Mouse (Mus musculus) E14TG2a.4 (cell line): Measurements from ENCODE around the gene Cd81.

Experiments
- H3K27me3 ChIP-seq: 2 replicates; pipeline ENCODE4 v1.6.1; 2014; ENCODE audit warnings: low read length, control low read depth; ENCODE audit not compliant: insufficient read depth
- H3K36me3 ChIP-seq: 2 replicates; pipeline ENCODE4 v1.6.1; 2014; ENCODE audit warnings: low read length, control low read depth; ENCODE audit not compliant: insufficient read depth
- H3K4me1 ChIP-seq: replicated peaks from 2 replicates; pipeline ENCODE4 v1.6.1; 2014; ENCODE audit warnings: low read depth, low read length, control low read depth
- H3K4me3 ChIP-seq: replicated peaks from 2 replicates; pipeline ENCODE4 v1.5.1; 2014; ENCODE audit warnings: mild to moderate bottlenecking, low read length
- H3K9me3 ChIP-seq: 2 replicates; pipeline ENCODE4 v1.6.1; 2014; ENCODE audit warnings: low read length, control low read depth
- CTCF ChIP-seq: conservative IDR thresholded peaks from 2 replicates; pipeline ENCODE4 v1.5.1; 2014; ENCODE audit warnings: low read length
- NANOG ChIP-seq: IDR thresholded peaks from 2 replicates; pipeline ENCODE4 v1.6.1; 2014; ENCODE audit warnings: borderline replicate concordance, low read length, mixed read lengths
- POU5F1 ChIP-seq: IDR thresholded peaks from 2 replicates; pipeline ENCODE4 v1.6.1; 2014; ENCODE audit warnings: low read length, borderline replicate concordance

Cd81 gene

GRCm38 (mm10) chr7:143052626-143053007, at the start of gene Cd81:
TSS of gene Cd81 (plus strand) at chr7:143052739.
- TF ChIP-seq POU5F1: no peak
- no peak for TF ChIP-seq CTCF
- no peak for TF ChIP-seq NANOG
- Histone ChIP-seq H3K4me3 (peak within 1 kb of the TSS; percentile 99), H3K4me1 (peaks cover 65% of the 10 kb centered on the region), H3K27me3 (no peaks in the 10 kb centered on the region), H3K9me3 (peaks cover 4% of the 10 kb centered on the region; the same call in 1 of the 2 replicates), H3K36me3 (peaks cover 40% of the 10 kb centered on the region)

GRCm38 (mm10) chr7:143004727-143005343, 47.7 kb upstream of the Cd81 start, which contains the start of gene Tspan32:
TSS of gene Tspan32 (plus strand) at chr7:143005046.
- no peaks in the 10 kb centered on the region for H3K9me3 ChIP-seq
- no peak for TF ChIP-seq NANOG
- TF ChIP-seq CTCF: no peak
- no peak for TF ChIP-seq POU5F1
- H3K27me3 ChIP-seq: no peaks in the 10 kb centered on the region
- H3K4me1 ChIP-seq: peaks cover 67% of the 10 kb centered on the region
- peak within 1 kb of the TSS; percentile 75; the same call in 1 of the 2 replicates for H3K4me3 ChIP-seq
- peaks cover 26% of the 10 kb centered on the region; the same call in 1 of the 2 replicates for H3K36me3 ChIP-seq

- TF ChIP-seq NANOG (no peak), POU5F1 (no peak), CTCF (no peak)
- no peaks in the 10 kb centered on the region for H3K27me3 ChIP-seq
- peak overlapping the region; percentile 75 for H3K4me3 ChIP-seq
- H3K4me1 ChIP-seq: peaks cover 74% of the 10 kb centered on the region
- H3K9me3 ChIP-seq: no peaks in the 10 kb centered on the region
- H3K36me3 ChIP-seq: peaks cover 26% of the 10 kb centered on the region; the same call in 1 of the 2 replicates
Measured at GRCm38 (mm10) chr7:143005344-143006096, 47.0 kb upstream of the Cd81 start.

GRCm38 (mm10) chr7:143006097-143006755, 46.3 kb upstream of the Cd81 start:
- TF ChIP-seq CTCF (no peak), POU5F1 (no peak), NANOG (no peak)
- no peaks in the 10 kb centered on the region for H3K27me3 ChIP-seq

GRCm38 (mm10) chr7:143006756-143007598, 45.6 kb upstream of the Cd81 start:
- peaks cover 26% of the 10 kb centered on the region; the same call in 1 of the 2 replicates for H3K36me3 ChIP-seq
- H3K27me3 ChIP-seq: no peaks in the 10 kb centered on the region
- H3K4me1 ChIP-seq: peaks cover 88% of the 10 kb centered on the region
- no peak for TF ChIP-seq NANOG
- no peak for TF ChIP-seq CTCF
- TF ChIP-seq POU5F1: no peak
- H3K9me3 ChIP-seq: no peaks in the 10 kb centered on the region
- H3K4me3 ChIP-seq: peak overlapping the region; percentile 75

More at GRCm38 (mm10) chr7:143006097-143006755, 46.3 kb upstream of the Cd81 start:
- Histone ChIP-seq H3K4me3 (peak overlapping the region; percentile 75), H3K4me1 (peaks cover 81% of the 10 kb centered on the region), H3K36me3 (peaks cover 26% of the 10 kb centered on the region; the same call in 1 of the 2 replicates), H3K9me3 (no peaks in the 10 kb centered on the region)

- peaks cover 92% of the 10 kb centered on the region for H3K4me1 ChIP-seq
- H3K9me3 ChIP-seq: no peaks in the 10 kb centered on the region
- H3K36me3 ChIP-seq: peaks cover 26% of the 10 kb centered on the region; the same call in 1 of the 2 replicates
- TF ChIP-seq POU5F1 (no peak), CTCF (peak; percentile 75)
- H3K4me3 ChIP-seq: peak overlapping the region; percentile 75
- H3K27me3 ChIP-seq: no peaks in the 10 kb centered on the region
Measured at GRCm38 (mm10) chr7:143007599-143008369, 44.8 kb upstream of the Cd81 start.

- no peaks in the 10 kb centered on the region for H3K9me3 ChIP-seq
Measured at GRCm38 (mm10) chr7:143008370-143008926, 44.1 kb upstream of the Cd81 start.

More at GRCm38 (mm10) chr7:143008370-143008926, 44.1 kb upstream of the Cd81 start:
- H3K27me3 ChIP-seq: no peaks in the 10 kb centered on the region
- H3K36me3 ChIP-seq: peaks cover 19% of the 10 kb centered on the region; the same call in 1 of the 2 replicates
- peak overlapping the region; percentile 75 for H3K4me3 ChIP-seq
- H3K4me1 ChIP-seq: peaks cover 92% of the 10 kb centered on the region
- TF ChIP-seq CTCF (no peak), POU5F1 (no peak), NANOG (no peak)
